Mouse (Mus musculus) megakaryocyte, embryonic 14.5 days (primary cell): ENCODE measurements at regions not wholly inside any gene's neighbourhood (a gene's known extent, or its start where the extent isn't known, plus 50 kb on each side); places are given as distances from the start of the nearest gene placed in this dataset.

Experiments
- H3K27me3 ChIP-seq: replicated peaks from 2 replicates; pipeline ENCODE3; 2012; ENCODE audit warnings: inconsistent platforms
- H3K36me3 ChIP-seq: replicated peaks from 2 replicates; pipeline ENCODE3; 2012; ENCODE audit warnings: low read length, inconsistent platforms, mixed read lengths
- H3K4me1 ChIP-seq: 2 replicates; pipeline ENCODE4 v1.6.1; 2012; ENCODE audit warnings: inconsistent platforms
- H3K4me3 ChIP-seq: replicated peaks from 2 replicates; pipeline ENCODE3; 2012; ENCODE audit warnings: moderate library complexity, mild to moderate bottlenecking, inconsistent platforms
- H3K9me3 ChIP-seq: 2 replicates; pipeline ENCODE4 v1.6.1; 2012; ENCODE audit warnings: inconsistent platforms
- FLI1 ChIP-seq: IDR thresholded peaks from 2 replicates; pipeline ENCODE4 v1.6.1; 2012; ENCODE audit warnings: low read length, inconsistent platforms, mixed read lengths
- GATA1 ChIP-seq: IDR thresholded peaks from 3 replicates; pipeline ENCODE4 v1.6.1; 2012; ENCODE audit warnings: mixed read lengths, low read length, inconsistent platforms, borderline replicate concordance

DNA sequence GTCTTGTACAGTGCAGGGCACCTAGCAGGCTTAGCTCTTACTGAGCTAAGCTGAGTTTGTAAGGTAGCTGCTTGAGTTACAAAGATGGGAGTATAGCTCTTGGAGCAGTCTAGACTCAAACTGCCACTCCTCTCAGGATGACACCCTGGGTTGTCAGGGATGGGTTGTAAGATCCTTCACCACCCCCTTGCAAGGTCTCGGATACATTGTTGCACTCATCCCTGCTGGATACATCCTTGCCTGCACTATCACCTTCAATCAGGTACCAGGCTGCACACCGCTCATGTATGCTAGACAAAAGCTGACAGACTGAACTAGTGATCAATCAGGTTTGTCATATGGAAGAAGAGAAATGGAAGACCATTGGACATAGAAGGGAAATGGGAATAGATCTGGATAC lies 390.4 kb upstream of the Trpc7 start:
- Histone ChIP-seq H3K9me3 (peaks cover 19% of the 10 kb centered on the region), H3K4me1 (no peaks in the 10 kb centered on the region), H3K36me3 (no peaks in the 10 kb centered on the region), H3K4me3 (no peak overlapping the region), H3K27me3 (no peaks in the 10 kb centered on the region)
- TF ChIP-seq GATA1: no peak
- no peak for TF ChIP-seq FLI1

GRCm38 (mm10) chr13:57282816-57283215 lies 387.0 kb upstream of the Trpc7 start:
- Histone ChIP-seq H3K4me3 (no peak overlapping the region), H3K27me3 (no peaks in the 10 kb centered on the region), H3K36me3 (no peaks in the 10 kb centered on the region), H3K4me1 (no peaks in the 10 kb centered on the region), H3K9me3 (peaks cover 16% of the 10 kb centered on the region)
- TF ChIP-seq GATA1 (no peak), FLI1 (no peak)

- no peak for TF ChIP-seq GATA1
- TF ChIP-seq FLI1: no peak
- Histone ChIP-seq H3K4me1 (no peaks in the 10 kb centered on the region), H3K36me3 (no peaks in the 10 kb centered on the region), H3K27me3 (no peaks in the 10 kb centered on the region), H3K4me3 (no peak overlapping the region), H3K9me3 (peaks cover 16% of the 10 kb centered on the region)
These were observed 386.3 kb upstream of the Trpc7 start for GRCm38 (mm10) chr13:57281941-57282710.

- H3K27me3 ChIP-seq: no peaks in the 10 kb centered on the region
- no peak overlapping the region for H3K4me3 ChIP-seq
- TF ChIP-seq FLI1 (no peak), GATA1 (no peak)
- no peaks in the 10 kb centered on the region for H3K36me3 ChIP-seq
- no peaks in the 10 kb centered on the region for H3K4me1 ChIP-seq
- H3K9me3 ChIP-seq: peaks cover 16% of the 10 kb centered on the region
These were observed 385.7 kb upstream of the Trpc7 start for GRCm38 (mm10) chr13:57281504-57281903.

- H3K27me3 ChIP-seq: no peaks in the 10 kb centered on the region
- TF ChIP-seq FLI1: no peak
- TF ChIP-seq GATA1: no peak
- no peaks in the 10 kb centered on the region for H3K4me1 ChIP-seq
- H3K9me3 ChIP-seq: peaks cover 4% of the 10 kb centered on the region; the same call in 1 of the 2 replicates
- peak overlapping the region; percentile 33 for H3K4me3 ChIP-seq
- H3K36me3 ChIP-seq: no peaks in the 10 kb centered on the region
These were observed 382.8 kb upstream of the Trpc7 start for GRCm38 (mm10) chr13:57278580-57278979.

GRCm38 (mm10) chr13:57277076-57277475 lies 381.3 kb upstream of the Trpc7 start:
- Histone ChIP-seq H3K9me3 (peaks cover 2% of the 10 kb centered on the region; the same call in 1 of the 2 replicates), H3K4me3 (no peak overlapping the region), H3K4me1 (no peaks in the 10 kb centered on the region), H3K36me3 (no peaks in the 10 kb centered on the region), H3K27me3 (no peaks in the 10 kb centered on the region)
- TF ChIP-seq GATA1: no peak
- TF ChIP-seq FLI1: no peak

- H3K36me3 ChIP-seq: no peaks in the 10 kb centered on the region
- no peaks in the 10 kb centered on the region for H3K4me1 ChIP-seq
- H3K27me3 ChIP-seq: no peaks in the 10 kb centered on the region
- H3K4me3 ChIP-seq: no peak overlapping the region
- TF ChIP-seq FLI1 (no peak), GATA1 (no peak)
- H3K9me3 ChIP-seq: no peaks in the 10 kb centered on the region; the same call in 1 of the 2 replicates
These were observed 380.1 kb upstream of the Trpc7 start for GRCm38 (mm10) chr13:57275871-57276270.

DNA sequence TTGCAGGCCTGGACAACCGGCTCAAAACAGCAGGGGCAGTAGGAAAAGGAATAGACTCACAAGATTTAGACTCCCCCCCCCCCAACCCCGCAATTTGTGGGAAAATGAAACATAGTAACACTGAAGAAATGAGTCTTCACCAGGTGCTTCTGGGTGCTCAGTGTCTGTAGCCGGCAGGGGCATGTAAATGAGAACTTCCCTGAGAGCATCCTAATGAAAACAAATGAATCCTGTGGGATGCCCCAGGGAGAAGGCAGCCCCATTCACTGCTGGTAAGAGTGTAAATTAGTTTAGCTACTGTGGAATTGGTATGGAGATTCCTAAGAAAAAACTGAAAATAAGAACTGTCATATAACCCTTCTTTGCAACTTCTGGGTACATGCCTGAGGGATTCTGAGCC lies 377.8 kb upstream of the Trpc7 start:
- no peaks in the 10 kb centered on the region; the same call in 1 of the 2 replicates for H3K9me3 ChIP-seq
- H3K27me3 ChIP-seq: no peaks in the 10 kb centered on the region
- no peaks in the 10 kb centered on the region; the same call in 1 of the 2 replicates for H3K4me1 ChIP-seq
- H3K4me3 ChIP-seq: no peak overlapping the region
- H3K36me3 ChIP-seq: no peaks in the 10 kb centered on the region
- TF ChIP-seq FLI1 (no peak), GATA1 (no peak)

- H3K4me1 ChIP-seq: no peaks in the 10 kb centered on the region; the same call in 1 of the 2 replicates
- no peaks in the 10 kb centered on the region for H3K36me3 ChIP-seq
- no peak for TF ChIP-seq FLI1
- TF ChIP-seq GATA1: no peak
- H3K27me3 ChIP-seq: no peaks in the 10 kb centered on the region
- H3K4me3 ChIP-seq: no peak overlapping the region
- H3K9me3 ChIP-seq: peaks cover 8% of the 10 kb centered on the region; the same call in 1 of the 2 replicates
These were observed 373.8 kb upstream of the Trpc7 start for GRCm38 (mm10) chr13:57269614-57270013.

DNA sequence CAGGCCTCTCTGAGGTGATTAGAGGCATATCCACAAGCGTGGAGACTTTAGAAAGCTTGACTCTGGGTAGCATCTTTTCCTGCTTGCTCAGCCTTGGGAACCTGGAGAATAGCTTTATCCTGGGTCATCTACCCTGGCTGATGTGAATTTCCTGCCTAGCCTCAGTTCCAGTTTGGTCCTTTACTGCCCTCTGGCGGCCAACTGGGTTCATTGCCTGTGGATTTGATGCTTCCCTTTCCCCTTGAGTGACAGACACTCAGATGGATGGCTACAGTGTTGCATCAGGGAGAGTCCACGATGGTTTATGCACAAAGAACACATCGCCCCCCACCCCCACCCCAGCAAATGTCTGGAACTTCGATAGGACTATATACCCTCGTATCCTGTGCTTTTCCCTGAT lies 364.1 kb upstream of the Trpc7 start:
- no peaks in the 10 kb centered on the region for H3K27me3 ChIP-seq
- H3K36me3 ChIP-seq: no peaks in the 10 kb centered on the region
- H3K4me3 ChIP-seq: no peak overlapping the region
- no peaks in the 10 kb centered on the region for H3K4me1 ChIP-seq
- TF ChIP-seq FLI1 (no peak), GATA1 (no peak)
- H3K9me3 ChIP-seq: peaks cover 45% of the 10 kb centered on the region
